Mouse (Mus musculus): ENCODE data around the gene Clec4a1.

DNA sequence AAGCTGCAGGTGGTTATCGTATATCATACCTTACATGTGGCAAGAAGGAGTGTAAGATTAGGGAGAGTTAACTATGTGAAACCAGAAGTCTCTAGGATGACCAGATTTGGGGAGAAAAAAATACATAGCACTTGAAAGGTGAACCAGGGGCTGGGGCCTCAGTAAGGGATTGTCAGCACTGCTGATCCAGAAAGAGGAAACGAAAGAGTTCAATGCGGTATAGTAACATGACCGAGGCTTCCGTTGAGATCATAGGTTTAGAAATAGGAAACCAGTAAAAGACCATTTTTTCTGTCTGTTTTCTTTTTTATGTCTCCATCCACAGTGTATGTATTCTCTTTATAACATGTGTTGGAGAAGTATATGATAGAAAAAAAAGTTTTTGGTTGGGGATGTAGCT lies 48.8 kb upstream of the Clec4a1 start:
- TF ChIP-seq CTCF (conservative IDR thresholded peaks at IDR 0.05; ENCODE audit: insufficient read depth, insufficient read length, low read depth, low read length), result no peak
- no peak for TF ChIP-seq POLR2A (IDR thresholded peaks at IDR 0.05; ENCODE audit: low read depth, low read length)

Data from kidney, adult 2 months (tissue).